Mouse (Mus musculus) MEL (cell line): Measurements from ENCODE around the gene Nlk.
A peak's percentile ranks its signal among the peaks of the same experiment; 100 is the strongest.

ENCODE experiments used
- CHD1 ChIP-seq: IDR thresholded peaks from 2 replicates; pipeline ENCODE4 v1.6.1; 2012; ENCODE audit warnings: low read depth, mild to moderate bottlenecking, inconsistent platforms, low read length, improper control_type of control experiment
- CHD2 ChIP-seq: IDR thresholded peaks from 2 replicates; pipeline ENCODE4 v1.6.1; 2011; ENCODE audit warnings: low read length, improper control_type of control experiment
- CTCF ChIP-seq, 3 experiments: IDR thresholded peaks in 2 of 3; conservative IDR thresholded peaks in 1 of 3; 2 replicates each; pipeline ENCODE4 v1.5.1; 2011 to 2012; ENCODE audit warnings: low read length in 3 of 3, low read depth in 2 of 3, mild to moderate bottlenecking in 2 of 3, improper control_type of control experiment in 1 of 3, inconsistent platforms in 1 of 3, mixed read lengths in 1 of 3, moderate library complexity in 1 of 3; ENCODE audit not compliant: control insufficient read depth in 1 of 3, insufficient read depth in 1 of 3, poor library complexity in 1 of 3, severe bottlenecking in 1 of 3
- ELF1 ChIP-seq: IDR thresholded peaks from 2 replicates; pipeline ENCODE4 v1.6.1; 2014; ENCODE audit warnings: low read depth, mild to moderate bottlenecking, inconsistent platforms, low read length, improper control_type of control experiment, moderate library complexity
- EP300 ChIP-seq, 2 experiments: IDR thresholded peaks; 2 replicates each; pipeline ENCODE4 v1.6.1; 2011; ENCODE audit warnings: improper control_type of control experiment in 2 of 2, low read length in 2 of 2, low read depth in 1 of 2, mild to moderate bottlenecking in 1 of 2
- MAFK ChIP-seq: IDR thresholded peaks from 2 replicates; pipeline ENCODE4 v1.6.1; 2011; ENCODE audit warnings: low read depth, mild to moderate bottlenecking, low read length, improper control_type of control experiment, borderline replicate concordance
- MAX ChIP-seq: IDR thresholded peaks from 2 replicates; pipeline ENCODE4 v1.6.1; 2011; ENCODE audit warnings: low read length, improper control_type of control experiment
- POLR2A ChIP-seq, 2 experiments: IDR thresholded peaks; 2 replicates each; pipeline ENCODE4 v1.6.1; 2011 to 2012; ENCODE audit warnings: low read length in 2 of 2, mild to moderate bottlenecking in 2 of 2, control low read depth in 1 of 2, improper control_type of control experiment in 1 of 2, low read depth in 1 of 2, moderate library complexity in 1 of 2; ENCODE audit not compliant: control insufficient read depth in 1 of 2, insufficient read depth in 1 of 2, poor library complexity in 1 of 2
- POLR2AphosphoS5 ChIP-seq: IDR thresholded peaks from 2 replicates; pipeline ENCODE4 v1.6.1; 2012; ENCODE audit warnings: low read depth, borderline replicate concordance, mild to moderate bottlenecking, inconsistent platforms, low read length, moderate library complexity, mixed read lengths
- SMC3 ChIP-seq: IDR thresholded peaks from 2 replicates; pipeline ENCODE4 v1.6.1; 2011; ENCODE audit warnings: low read depth, low read length, improper control_type of control experiment
- TAL1 ChIP-seq: IDR thresholded peaks from 2 replicates; pipeline ENCODE4 v1.6.1; 2012; ENCODE audit warnings: mild to moderate bottlenecking, inconsistent platforms, low read length, moderate library complexity, mixed read lengths
- UBTF ChIP-seq: IDR thresholded peaks from 2 replicates; pipeline ENCODE4 v1.6.1; 2012; ENCODE audit warnings: low read depth, mild to moderate bottlenecking, inconsistent platforms, low read length, improper control_type of control experiment, moderate library complexity, borderline replicate concordance; ENCODE audit not compliant: insufficient read depth
- USF1 ChIP-seq: IDR thresholded peaks from 2 replicates; pipeline ENCODE4 v1.6.1; 2014; ENCODE audit warnings: low read depth, mild to moderate bottlenecking, inconsistent platforms, low read length, improper control_type of control experiment, moderate library complexity
- ZC3H11A ChIP-seq: IDR thresholded peaks from 2 replicates; pipeline ENCODE4 v1.6.1; 2012; ENCODE audit warnings: low read depth, mild to moderate bottlenecking, inconsistent platforms, low read length, improper control_type of control experiment

- peak; percentile 51 for TF ChIP-seq MAX
- no peak; the same call in 1 of the 2 replicates for TF ChIP-seq CHD1
- no peak for TF ChIP-seq ELF1
- no peak for TF ChIP-seq ZC3H11A
- TF ChIP-seq CTCF (IDR thresholded peaks at IDR 0.05 in 2 of 3, conservative IDR thresholded peaks at IDR 0.05 in 1 of 3; ENCODE audit: control insufficient read depth in 1 of 3, insufficient read depth in 1 of 3, low read depth in 2 of 3, low read length in 3 of 3, poor library complexity in 1 of 3, severe bottlenecking in 1 of 3): no peak
- TF ChIP-seq POLR2A (IDR thresholded peaks at IDR 0.05; ENCODE audit: control insufficient read depth in 1 of 2, insufficient read depth in 1 of 2, low read depth in 1 of 2, low read length in 2 of 2, poor library complexity in 1 of 2): no peak
- TF ChIP-seq POLR2AphosphoS5: no peak
- peak; percentile 43; the same call in 1 of the 2 replicates for TF ChIP-seq TAL1
- TF ChIP-seq SMC3: no peak; the same call in 1 of the 2 replicates
- TF ChIP-seq MAFK: no peak
- TF ChIP-seq EP300 (IDR thresholded peaks at IDR 0.05; ENCODE audit: low read depth in 1 of 2, low read length in 2 of 2): peak; percentile 80 to 87
- TF ChIP-seq UBTF: no peak
- no peak for TF ChIP-seq CHD2
- peak; percentile 94 for TF ChIP-seq USF1
Observed at GRCm38 (mm10) chr11:78566775-78567174, 130.4 kb downstream of the Nlk start.
